ENCODE assay signal across 21 mouse cellular contexts in genomic region chr4:56933154-56933553, GRCm38 (mm10). TPM values are rescaled to one million over a fixed set of nuclear protein-coding genes. Genes with fewer than 3 reads are reported as not detected.
"Had no signal": no experiment of that assay in that cellular context is flagged by ENCODE, and none has a peak within 500 bp of the region (broad histone marks: within the 10 kb centered on the region; RNA-seq: fewer than 3 reads in every experiment).

No protein-coding gene starts in this region.

- H3K4me2 ChIP-seq: limb, embryonic 12.5 days; limb, embryonic 15.5 days; lung, embryonic 14.5 days; midbrain, embryonic 12.5 days; midbrain, embryonic 15.5 days; neural tube, embryonic 12.5 days; neural tube, embryonic 15.5 days had no signal

- H3K4me1 ChIP-seq: limb, embryonic 12.5 days; limb, embryonic 15.5 days; midbrain, embryonic 12.5 days; midbrain, embryonic 15.5 days; neural tube, embryonic 12.5 days had no signal

- ATAC-seq: lung, postnatal 0 days; midbrain, embryonic 15.5 days had no signal

- H3K9me3 ChIP-seq: limb, embryonic 12.5 days; limb, embryonic 15.5 days; midbrain, embryonic 12.5 days; midbrain, embryonic 15.5 days; neural tube, embryonic 12.5 days; neural tube, embryonic 15.5 days had no signal

- H3K27ac ChIP-seq: limb, embryonic 12.5 days; limb, embryonic 15.5 days; macrophage; midbrain, embryonic 12.5 days; midbrain, embryonic 15.5 days; neural tube, embryonic 12.5 days; neural tube, embryonic 15.5 days; stomach, postnatal 0 days had no signal

- H3K9ac ChIP-seq: limb, embryonic 12.5 days; limb, embryonic 15.5 days; lung, embryonic 14.5 days; midbrain, embryonic 12.5 days; midbrain, embryonic 15.5 days; neural tube, embryonic 12.5 days; neural tube, embryonic 15.5 days had no signal

- H3K4me3 ChIP-seq: limb, embryonic 12.5 days; limb, embryonic 15.5 days; midbrain, embryonic 12.5 days; midbrain, embryonic 15.5 days; neural tube, embryonic 12.5 days; neural tube, embryonic 15.5 days had no signal

- H3K27me3 ChIP-seq: limb, embryonic 12.5 days; limb, embryonic 15.5 days; midbrain, embryonic 12.5 days; midbrain, embryonic 15.5 days; neural tube, embryonic 12.5 days; neural tube, embryonic 15.5 days had no signal

- DNase-seq: kidney, adult 18-20 months; kidney, adult 9 months; kidney, postnatal 14 days; kidney, postnatal 4 days; left cerebral cortex, postnatal 4 days; lung, embryonic 14.5 days; right cerebral cortex, adult 18-20 months; right cerebral cortex, postnatal 14 days; right cerebral cortex, postnatal 4 days; thymus, adult 2 months; thymus, postnatal 25 days had no signal

- H3K36me3 ChIP-seq: midbrain, embryonic 15.5 days had no signal

RNA-seq across cellular contexts. Expression of gene Frrs1l, which starts 57.0 kb away (rescaled TPM):
- total RNA-seq: megakaryocyte, adult 5-6 weeks had no signal
- polyA plus RNA-seq: macrophage; thymus, adult 2 months had no signal
